Mouse (Mus musculus): ENCODE results near the gene Itga7.

GRCm38 (mm10) chr10:128972841-128973240, 39.2 kb downstream of the Itga7 start:
- TF ChIP-seq CTCF (conservative IDR thresholded peaks at IDR 0.05; ENCODE audit: low read length) (no peak), NANOG (IDR thresholded peaks at IDR 0.05; ENCODE audit: borderline replicate concordance, low read length) (no peak)
